Mouse (Mus musculus): Measurements from ENCODE around the gene Klhdc2.

GRCm38 (mm10) chr12:69257836-69258235 is 38.6 kb upstream of the Klhdc2 start:
- no peak for TF ChIP-seq CTCF (IDR thresholded peaks at IDR 0.05; ENCODE audit: low read depth)
- no peak for TF ChIP-seq EP300 (IDR thresholded peaks at IDR 0.05; ENCODE audit: low read depth)
